Mouse (Mus musculus) bone marrow, adult 2 months (tissue): ENCODE data around the gene Lsg1.

Source experiments
- CTCF ChIP-seq: fragments of 200-500 bp; IDR thresholded peaks from 2 replicates; pipeline ENCODE4 v1.5.1; 2011; ENCODE audit warnings: low read length, control low read depth; ENCODE audit not compliant: control insufficient read depth, insufficient read depth
- POLR2A ChIP-seq: fragments of 200-500 bp; IDR thresholded peaks from 2 replicates; pipeline ENCODE4 v1.6.1; 2011; ENCODE audit warnings: low read depth, mild to moderate bottlenecking, control low read depth, low read length, borderline replicate concordance; ENCODE audit not compliant: control insufficient read depth

- TF ChIP-seq CTCF (no peak), POLR2A (no peak)
Observed at GRCm38 (mm10) chr16:30590264-30591209, 3.1 kb upstream of the Lsg1 start.
